Mouse (Mus musculus): Measurements from ENCODE around the gene Kti12.

The Kti12 gene

DNA sequence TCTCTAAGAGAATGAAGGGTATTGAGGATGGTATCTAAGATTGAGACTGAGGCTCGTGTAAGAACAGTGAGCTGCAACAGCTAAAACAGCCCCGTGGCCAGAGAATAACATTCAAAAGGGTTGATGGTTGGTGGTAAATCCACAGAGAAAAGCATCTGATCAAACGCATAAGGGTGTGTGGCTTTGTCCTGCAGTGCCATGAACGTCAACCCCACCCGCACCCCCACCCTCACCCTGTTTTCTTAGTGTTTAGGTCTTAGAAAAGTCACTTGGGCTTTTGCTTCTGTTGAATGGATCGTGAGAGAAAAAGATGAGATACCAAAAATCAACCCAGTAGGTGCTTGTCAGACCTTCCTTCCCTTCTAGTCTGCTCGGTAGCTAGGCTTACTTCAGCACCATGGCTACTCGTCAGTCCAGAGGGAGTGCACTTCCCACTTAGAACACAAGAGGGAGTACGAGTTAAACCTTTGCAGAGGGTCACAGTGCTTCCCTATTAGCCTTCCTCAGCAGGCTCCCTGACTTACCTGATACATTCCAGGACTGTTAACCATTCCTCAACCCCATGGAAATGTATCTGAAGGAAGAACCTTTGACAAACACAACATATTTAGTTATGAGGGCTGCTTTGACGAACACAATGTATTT, 22.3 kb downstream of the Kti12 start:
- DNase-seq (ENCODE audit: low spot score), result peak; percentile 88

DNA sequence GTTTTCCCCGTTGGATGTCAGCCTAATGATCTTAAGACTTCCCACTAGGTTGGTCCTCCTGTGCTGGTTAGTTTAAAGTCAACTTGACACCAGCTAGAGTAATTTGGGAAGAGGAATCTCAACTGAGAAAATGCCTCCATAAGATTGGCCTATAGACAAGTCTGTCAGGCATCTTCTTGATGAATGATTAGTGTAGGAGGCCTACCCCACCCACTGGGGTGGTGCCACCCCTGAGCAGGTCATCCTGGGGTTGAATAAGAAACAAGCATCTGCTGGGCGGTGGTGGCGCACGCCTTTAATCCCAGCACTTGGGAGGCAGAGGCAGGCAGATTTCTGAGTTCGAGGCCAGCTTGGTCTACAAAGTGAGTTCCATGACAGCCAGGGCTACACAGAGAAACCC, 26.2 kb downstream of the Kti12 start:
- DNase-seq (ENCODE audit: low spot score), result no peak

DNA sequence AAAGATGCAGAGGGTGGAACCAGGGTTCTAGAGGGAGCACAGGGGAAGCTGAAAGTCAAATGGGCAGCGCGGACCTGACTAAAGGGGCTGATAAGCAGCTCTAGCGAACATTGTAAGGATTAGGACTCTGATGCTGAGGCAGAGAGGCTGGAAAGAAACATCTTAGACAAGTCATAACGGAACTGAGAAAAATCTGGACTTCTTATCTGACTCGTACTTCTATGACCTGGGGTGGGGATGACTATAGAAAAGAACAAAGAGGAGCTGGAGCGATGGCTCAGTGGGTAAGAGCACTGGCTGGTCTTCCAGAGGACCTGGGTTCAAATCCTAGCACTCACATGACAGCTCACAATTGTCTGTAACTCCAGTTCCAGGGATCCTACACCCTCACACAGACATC, 30.3 kb downstream of the Kti12 start:
- no peak for DNase-seq (ENCODE audit: low spot score)

DNA sequence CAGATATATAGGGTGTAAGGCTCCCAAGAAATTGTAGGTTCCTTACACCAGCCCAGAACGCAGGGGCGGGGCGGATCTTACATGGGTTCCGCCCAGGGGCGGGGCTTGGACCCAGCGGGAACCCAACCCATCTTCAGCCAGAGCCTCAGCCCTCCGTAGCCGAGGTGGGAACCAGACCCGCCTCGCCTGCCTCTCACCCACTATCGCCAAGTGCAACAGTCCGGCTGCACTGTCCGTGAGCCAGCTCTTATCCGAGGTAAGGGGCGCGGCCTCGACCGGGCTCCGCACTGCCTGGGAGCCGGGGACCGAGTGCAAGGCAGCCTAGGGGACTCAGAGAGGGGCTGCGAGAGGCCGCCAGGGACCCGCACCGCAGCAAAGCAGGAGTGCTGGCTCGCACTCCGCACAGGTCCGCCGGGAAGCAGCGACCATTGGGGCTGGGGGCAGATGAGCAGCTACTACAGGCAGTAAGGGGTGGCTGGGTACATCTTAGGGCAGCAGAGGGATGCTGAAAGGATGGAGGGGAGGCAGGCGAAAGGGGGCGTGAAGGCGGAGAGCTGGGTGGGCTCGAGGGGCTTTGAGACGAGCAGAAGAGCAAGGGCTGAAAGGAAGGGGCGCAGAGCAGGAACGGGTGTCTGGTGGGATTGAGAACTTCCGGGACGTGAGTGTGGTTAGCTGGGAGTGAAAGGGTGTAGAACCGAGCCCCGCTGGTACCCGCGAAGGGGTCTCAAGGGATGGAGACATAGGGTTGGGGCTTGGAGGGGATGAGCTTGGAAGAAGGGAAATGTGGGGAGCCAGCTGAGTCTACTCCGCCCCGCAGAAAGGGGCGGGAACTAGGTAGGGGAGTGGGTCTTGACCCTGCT, 31.6 kb downstream of the Kti12 start, which contains the start of gene Rab3b:
Gene Rab3b, plus strand, starts transcription at position 101 of the 860 bp plus-strand sequence.
- peak; percentile 18 for DNase-seq (ENCODE audit: low spot score)

DNA sequence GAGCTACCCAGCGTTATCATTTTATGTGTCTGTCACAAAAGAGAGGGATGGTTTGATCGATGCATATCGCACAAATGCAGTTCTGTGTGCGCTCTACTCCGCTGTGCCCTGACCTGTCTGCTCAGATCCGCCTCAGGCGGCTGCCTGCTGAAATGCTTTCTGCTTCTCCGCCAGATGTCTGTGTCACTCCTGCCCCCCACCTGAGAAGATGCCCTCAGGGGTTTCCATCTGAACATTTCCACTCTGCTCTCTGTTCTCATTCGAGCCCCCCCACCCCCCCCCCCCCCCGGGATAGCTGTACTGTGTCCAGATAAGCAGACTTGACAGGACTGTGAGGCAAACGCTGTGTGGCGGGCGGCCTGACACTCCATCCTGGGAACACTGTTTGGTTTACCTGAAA, 36.2 kb downstream of the Kti12 start:
- DNase-seq (ENCODE audit: low spot score), result no peak

DNA sequence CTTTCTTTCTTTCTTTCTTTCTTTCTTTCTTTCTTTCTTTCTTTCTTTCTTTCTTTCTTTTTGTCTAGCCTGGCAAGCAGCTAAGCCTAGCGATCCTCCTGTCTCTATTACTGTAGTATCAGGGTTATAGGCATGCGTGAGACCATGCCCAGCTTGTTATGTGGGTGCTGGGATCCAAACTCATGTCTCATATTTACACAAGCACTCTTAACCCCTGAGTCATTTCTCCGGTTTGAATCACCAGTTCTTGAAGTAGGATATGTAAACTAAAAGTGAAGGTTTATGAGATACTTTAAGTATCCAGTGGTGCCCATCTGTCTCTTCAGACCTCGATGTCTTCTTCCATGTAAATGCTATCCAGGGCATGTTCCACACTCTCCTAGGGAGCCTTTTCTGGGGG, 39.9 kb downstream of the Kti12 start:
- no peak for DNase-seq (ENCODE audit: low spot score)

DNA sequence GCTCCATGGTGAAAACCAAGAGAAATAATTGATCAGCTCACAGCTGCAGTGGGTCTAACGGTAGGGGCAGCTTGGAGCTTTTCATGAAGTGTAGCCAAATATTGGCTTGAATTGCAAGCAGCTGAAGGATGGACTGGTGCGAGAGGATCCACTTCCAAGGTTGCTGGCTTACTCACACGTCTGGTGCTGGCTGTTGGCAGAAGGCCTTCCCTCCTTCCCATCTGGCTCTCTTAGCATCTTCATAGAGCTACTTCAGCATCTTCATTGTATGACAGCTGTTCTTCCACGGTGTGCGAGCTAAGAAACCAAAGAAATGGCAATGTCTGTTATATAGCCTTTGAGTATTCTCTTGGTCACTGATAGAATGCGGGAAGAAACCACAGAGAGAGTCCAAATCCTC, 43.3 kb downstream of the Kti12 start:
- DNase-seq (ENCODE audit: low spot score), result no peak
